Mouse (Mus musculus): ENCODE data around the gene Rbfox3. TPM values are rescaled to one million over a fixed set of nuclear protein-coding genes. Genes with fewer than 3 reads are reported as not detected.

Gene Rbfox3
- total RNA-seq, 2 experiments from 2014 or later = 0.10 TPM; not detected in 1

DNA sequence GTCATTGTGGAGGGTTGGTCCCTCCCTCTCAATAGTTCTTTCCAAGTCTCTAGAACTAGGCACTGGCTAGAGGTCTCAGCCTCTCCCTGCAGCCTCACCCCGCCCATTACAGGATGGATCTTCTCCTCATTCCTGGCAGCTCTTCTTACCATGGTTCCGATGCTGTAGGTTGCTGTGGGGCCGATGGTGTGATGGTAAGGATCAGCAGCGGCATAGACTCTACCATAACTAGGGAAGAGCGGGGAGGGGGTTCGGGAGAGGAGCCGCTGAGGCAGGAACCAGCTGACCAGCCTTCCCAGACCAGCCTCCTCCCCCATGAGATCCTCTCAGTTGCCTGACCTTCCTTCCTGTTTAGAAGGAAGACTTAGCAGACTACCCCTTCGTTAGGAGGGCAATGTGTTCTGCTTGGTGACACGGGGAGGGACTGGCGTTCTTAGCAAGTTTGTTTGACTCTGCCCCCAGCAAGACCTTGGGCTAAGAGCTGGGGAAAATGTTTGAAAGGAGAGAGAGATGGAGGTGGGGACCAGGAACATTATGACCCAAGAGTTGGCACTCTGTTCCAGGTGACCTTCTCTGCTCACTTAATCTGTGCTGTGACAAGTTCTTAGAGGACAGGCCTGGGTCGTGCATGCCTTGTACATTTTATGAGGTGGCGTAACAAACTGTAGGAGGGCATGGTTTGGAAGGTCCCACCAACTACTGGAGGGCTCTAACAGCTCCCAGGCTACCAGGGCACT, 417.2 kb downstream of the Rbfox3 start:
- no peak for DNase-seq

GRCm38 (mm10) chr11:118493458-118493857, 417.9 kb downstream of the Rbfox3 start:
- no peak for DNase-seq

DNA sequence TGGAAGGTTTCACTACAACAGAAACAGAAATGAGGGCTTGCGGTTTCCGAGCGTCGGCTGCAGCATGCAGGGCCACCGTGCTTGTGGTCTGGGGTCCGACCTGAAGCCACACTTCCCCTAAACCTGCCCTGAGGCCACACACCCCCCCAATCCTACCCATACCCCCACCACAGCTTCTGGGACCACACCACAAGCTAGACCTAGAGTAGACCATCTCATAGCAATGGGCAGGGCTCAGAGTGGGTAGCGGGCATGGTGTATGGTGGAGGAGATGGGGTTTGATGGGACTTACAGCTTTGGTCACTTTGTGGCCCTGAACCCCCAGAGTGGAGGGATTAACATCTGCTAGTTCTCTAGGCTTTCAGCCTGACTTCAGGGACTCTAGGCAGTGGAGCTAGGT, 420.2 kb downstream of the Rbfox3 start:
- DNase-seq = no peak

DNA sequence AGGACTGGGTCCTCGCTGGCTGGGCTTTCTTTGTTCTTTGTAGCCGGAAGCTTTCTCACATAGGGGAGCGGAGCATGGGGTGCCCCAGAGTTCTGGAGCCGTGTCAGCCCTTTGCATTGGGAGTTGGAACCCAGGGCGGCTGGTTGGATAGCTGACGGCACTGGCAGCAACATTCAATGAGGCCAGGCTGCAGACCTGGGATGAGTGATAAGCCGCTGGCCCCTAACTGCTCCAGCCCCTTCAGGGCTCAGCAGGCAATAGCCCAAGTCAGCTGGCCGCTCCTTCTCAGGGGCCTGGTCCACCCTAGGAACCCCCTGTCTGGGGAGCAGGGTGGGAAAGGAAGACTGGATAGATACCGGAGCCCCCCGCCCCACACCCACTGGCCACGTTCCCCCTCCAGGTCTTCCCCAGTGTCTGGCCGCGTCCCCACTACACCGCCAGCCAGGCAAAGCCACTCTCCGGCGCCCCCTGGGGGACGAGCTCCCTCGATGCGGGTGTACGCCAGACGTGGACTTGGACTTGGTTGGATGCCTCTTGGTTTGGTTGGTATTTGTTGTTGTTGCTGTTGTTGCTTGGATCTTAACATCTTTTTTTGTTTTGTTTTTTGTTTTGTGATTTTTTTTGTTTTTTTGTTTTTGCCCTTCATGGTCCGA, 420.7 kb downstream of the Rbfox3 start:
- DNase-seq = peak; percentile 74 to 93

DNA sequence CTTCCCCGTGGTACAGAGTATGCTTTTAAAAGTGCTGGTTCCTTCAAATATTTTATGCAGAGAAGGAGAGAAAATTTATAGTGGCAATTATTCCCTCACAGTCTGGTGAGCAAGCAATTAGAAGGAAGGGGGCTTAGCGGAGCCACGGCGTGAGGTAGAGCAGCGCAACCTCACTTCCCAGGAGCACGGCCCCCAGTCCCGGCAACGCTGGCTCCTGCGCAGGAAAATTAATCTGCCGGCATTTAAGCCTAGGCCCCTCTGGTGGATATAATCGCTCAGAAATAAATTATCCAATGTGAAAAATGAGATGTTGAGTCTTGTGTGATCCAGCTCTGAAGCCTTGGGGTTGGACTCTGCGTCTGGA, 422.5 kb downstream of the Rbfox3 start:
- no peak for DNase-seq

DNA sequence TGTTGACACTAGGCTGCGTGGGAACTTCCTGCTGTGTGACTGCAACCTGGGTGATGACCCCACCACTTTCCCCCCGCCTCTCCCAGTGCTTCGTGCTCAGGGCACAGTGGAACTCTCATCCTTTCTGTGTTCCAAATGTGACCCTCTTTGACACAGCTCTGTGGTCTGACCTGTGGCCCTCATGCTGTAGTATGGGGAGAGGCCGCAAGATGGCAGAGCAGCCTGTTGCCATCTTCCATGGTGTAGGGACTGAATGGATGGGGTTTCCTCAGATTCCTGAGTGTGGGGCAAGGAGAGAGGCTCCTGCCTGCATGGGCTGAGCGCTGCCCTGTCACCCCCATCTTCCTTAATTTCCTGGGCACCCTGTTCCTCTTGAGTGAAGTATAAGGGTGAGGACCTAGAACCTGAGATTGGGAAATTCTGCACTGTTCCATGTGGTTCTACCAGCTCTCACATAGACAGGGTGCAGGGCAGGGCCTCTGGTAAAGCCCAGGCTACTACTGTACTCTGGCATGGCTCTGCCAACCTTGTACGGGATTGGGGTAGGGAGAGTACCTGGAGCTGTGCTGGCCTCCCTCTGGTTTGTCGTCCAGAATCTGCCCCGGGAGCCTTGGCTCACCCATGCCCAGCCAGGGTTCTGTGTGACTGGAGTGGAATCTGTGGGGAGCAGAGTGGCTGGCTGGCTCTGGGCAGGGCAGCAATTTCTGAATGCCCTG, 423.0 kb downstream of the Rbfox3 start:
- no peak for DNase-seq

DNA sequence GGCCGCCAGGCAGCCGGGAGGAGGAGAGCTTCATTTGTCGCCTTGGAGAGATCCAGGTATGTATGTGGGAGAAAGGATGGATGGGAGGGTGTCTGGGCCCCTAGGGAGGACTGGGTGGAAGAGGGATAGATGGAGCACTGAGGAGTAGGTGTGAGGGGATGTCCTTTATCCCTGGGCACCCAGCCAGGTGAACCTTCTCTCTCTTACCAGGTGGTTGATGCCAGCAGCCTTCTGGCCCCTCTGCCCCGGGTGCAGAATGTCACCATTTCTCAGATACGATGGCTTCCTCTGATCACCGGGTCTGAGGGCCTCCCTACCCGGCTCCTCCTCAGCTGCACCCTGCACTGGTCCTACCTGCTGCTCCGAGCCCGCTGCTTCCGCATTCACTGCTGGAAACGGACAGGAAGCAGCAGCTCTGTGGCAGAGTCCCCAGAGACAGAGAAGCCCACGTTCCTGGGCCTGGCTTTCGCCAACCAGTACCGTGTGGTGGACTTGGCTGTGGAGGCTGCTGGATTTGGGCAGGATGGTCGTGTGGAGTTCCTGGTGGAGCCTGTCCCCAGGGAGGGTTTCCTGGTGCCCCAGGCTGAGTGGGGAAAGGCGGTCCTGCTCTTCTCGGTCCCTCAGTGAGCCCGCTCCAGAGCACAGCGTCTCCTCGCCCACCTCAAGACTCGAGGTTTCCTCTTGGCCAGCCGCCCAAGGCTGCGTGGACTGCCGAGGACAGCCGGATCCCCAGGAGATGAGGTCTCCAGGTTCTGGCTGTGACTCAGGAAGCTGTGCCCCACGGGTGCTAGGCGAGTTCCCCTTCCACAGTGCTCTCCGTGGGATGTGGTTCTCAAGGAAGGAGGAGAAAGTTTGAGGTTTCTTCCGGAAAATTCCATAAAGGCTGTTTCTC, 424.3 kb downstream of the Rbfox3 start:
- DNase-seq = no peak

DNA sequence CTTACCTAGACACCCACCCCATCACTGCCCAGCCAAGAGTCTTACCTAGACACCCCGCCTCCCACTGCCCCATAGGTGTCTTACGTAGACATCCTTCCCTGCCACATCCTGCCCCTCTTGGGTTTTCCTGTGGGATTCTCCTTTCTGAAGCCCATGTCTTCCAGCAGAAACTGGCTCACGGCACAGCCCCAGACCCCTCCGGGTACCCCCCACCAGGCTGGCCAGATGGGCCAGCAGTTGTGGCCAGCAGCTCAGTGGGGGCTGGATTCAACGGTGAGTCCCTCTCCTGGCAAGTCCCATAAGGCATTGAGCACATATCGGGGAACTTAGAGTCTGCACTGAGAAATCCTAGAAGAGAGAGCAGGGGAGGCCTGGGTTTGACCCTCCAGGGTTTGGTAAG, 425.1 kb downstream of the Rbfox3 start:
- DNase-seq = no peak

DNA sequence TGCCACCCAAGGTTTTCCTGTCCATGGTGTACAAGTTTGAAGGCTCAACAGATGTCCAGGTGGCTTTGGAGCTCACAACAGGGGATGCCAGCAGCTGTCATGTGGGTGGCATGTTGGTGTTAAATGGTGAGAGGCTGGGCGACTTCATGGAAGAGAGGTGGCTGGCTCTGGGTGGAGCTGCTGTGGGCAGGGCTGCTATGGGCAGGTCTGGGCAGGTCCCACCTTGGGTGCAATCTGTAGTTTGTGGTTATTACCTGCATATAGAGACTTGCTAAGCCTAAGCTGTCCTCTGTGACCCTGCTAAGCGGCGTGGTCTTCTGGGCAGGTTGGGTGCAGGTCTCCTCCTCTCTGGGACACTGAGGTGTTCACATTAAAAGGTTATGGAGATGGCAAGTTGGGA, 425.6 kb downstream of the Rbfox3 start:
- DNase-seq = no peak

DNA sequence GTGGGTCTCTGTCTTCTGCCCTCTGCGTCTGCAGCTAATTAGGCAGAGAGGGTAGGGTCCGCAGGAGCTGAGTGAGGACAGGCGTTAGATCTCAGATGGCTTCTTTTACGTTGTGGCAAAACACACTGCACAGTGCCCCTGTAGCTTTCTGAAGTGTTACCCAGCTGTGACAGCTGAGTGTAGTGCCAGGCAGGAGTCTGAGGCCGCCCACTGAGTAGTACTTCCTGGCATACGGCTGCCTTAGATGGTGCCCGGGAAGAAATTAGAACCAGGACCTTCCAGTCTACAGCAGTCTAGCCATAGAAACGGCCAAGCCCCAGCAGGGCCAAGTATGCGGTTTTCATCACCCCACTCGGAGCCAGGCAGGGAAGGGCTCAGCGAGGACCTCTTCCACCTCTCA, 426.1 kb downstream of the Rbfox3 start:
- no peak for DNase-seq

GRCm38 (mm10) chr11:118484169-118484568, 427.2 kb downstream of the Rbfox3 start:
- DNase-seq = no peak

DNA sequence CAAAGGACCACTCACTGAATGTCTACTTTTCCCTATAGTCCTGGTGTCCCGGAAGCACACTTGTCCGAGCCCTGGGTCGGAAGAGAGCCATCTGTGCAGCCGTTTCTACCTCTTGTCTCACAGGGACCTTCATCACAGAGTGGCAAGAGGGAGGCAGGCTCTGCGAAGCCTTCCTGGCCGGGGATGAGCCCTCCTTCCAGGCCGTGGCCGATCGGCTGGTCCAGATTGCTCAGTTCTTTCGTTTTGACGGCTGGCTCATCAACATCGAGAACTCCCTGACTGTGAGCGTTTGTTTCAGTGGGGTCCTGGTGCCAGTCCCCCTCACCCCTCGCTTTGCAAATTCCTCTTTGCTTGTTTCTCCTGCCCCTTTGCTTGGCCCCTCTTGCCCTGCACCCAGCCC, 429.6 kb downstream of the Rbfox3 start:
- DNase-seq = no peak

- no peak for DNase-seq
These were observed 430.2 kb downstream of the Rbfox3 start for GRCm38 (mm10) chr11:118481231-118481630.

DNA sequence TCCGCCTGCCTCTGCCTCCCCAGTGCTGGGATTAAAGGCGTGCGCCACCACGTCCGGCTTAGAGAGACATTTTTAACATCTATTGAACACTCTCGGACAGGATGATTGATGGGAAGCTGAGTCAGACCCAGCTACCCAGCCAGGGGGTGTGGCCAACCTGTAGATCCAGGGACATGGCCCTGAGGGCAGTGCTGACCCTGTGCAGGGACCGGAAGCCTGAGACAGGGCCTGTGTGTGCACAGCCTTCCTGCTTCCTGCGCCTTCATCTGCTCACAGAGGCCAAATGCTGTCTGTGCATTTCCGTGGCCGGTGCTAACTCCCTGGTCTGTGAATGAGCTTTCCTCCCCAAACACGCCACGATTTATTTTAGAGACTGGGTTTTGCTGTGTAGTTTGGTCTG, 431.6 kb downstream of the Rbfox3 start:
- DNase-seq = peak in 1 of 2 experiments; percentile 61

DNA sequence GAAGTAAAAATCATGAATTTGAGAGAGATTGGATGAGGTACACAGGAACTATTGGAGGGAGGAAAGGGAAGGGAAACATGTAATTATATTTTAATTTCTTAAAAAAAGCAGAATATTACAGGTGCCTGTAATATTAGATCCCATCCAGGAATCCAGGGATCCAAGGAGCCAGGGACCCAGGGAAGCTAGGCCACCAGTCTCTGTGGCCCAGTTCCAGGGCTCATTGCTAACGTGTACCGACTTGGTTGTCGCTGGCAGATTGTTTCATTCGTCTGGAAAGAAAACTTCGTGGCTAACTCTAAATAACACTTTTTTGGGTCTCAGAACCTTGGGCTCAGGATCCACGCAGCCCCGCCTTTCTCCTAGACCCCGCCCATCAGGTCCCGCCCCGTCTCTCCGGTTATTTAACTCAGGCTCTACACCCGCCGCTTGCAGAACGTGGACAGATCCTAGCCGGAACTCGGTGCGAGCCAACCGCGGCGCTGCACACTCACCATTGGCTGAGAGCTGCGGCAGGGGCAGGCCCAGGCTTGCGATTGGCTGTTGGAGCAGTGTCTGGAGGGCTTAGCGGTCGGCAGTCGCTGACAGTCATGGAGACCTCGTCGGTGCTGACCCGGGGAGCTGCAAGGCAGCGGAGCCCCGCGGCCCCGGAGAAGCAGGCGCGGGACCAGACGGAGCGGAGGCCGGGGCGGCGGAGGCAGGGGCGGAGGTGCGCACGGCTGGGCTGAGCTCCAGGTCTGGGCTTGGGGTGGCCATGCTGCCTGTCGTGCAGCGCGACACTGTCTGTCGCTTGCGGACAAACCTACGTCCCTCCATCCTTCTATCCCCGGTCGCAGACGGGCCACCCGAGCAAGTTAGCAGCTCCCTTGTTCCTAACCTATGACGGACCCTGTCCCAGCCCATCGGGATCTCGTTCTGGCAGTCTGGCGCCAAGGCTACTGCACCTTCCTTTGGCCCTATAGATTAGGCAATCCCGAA, 434.7 kb downstream of the Rbfox3 start, which contains the start of gene Engase:
Gene Engase, plus strand, starts transcription at position 434 of the 978 bp plus-strand sequence.
- peak; percentile 97 to 99 for DNase-seq

DNA sequence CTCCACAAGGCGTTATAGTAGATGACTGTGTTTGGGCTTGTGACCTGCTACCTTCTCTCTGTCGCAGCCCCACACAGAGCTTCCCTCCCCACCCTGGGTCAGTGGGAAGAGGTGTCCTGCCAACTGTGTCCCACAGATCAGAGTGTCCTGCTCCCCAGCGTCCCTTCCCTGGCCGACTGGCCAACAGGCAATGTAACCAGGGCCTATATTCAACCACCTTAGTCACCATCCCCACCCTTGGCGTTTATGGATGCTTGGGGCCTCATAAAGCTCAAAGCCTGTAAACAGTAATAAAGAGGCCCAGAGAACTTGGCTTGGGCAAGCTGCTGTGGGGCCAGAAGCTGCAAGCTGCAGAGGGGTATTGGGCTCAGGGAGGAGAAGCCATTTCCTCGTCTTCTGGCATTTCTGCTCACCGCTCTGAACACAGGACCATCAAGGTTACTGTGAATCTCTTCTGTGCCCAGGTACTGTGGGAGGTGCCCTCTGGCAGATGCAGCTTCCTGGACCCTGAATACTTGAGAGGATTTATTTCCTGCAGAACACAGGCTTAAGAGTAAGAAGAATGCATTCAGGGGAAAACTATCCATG, 435.8 kb downstream of the Rbfox3 start:
- DNase-seq = no peak

DNA sequence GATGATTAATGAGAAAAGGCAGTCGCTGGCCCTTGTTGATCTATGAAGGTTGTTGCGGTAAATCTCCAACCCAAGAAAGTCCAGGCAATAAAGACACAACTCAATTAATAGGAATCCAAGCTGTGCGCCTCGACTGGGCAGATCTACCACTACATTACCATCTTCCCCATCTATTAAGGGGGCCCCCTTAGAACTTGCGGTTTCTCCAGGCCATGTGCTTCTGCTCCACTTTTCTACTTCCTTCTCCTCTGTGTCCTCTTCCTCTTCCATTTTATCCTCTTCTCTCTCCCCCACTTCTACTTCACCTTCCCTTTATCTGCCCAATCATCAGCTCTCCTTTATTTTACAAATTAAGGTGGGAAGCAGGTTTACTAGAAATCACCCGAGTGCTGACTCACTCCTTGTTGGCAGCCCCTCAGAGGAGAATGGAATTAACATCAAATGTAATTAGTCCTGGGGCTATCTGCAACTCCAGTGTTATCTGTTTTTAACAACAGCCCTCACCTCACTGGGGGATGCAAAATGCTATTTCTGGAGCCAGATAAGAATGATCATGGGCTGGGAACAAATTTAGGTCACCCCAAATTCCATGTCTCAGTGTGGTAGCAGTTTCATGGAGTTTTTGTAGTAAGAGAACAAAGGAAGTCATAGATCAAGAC, 437.4 kb downstream of the Rbfox3 start:
- DNase-seq = no peak

DNA sequence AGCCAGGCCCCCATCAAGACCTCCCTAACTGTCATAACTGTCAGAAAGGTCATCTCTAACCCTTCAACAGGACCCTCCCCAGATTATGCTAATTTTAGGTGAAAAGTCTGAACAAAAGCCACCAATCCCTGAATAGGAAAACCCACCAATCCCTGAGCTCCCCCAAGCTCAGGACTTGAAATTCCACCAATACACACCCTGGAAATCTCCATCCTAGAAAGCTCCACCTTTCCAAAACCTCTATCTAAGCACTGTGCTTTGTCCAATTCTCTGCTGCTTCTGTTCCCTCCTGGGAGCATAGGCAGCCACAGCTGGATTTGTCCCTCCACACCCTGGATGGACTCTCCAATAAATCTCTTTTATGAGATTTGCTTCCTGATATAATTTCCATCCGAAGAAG, 438.2 kb downstream of the Rbfox3 start:
- no peak for DNase-seq

DNA sequence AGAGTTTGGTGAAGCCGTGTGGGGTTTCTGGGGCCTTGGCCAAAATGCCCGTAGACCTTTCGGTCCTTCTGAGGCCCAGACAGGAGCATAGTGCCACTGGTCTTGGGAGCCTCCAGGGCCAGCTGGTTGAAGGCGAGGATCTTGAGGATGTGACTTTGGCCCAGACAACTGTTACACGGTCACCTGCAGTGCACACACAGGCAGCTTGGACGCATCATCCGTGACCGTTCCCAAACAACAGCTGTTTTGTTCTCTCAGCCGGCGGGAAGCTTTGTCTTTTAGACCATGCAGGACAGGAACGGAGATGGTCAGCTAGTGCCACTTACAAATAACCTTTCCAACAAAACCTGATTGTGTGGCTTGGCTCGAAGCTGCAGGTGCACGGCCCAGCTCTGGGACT, 439.7 kb downstream of the Rbfox3 start:
- no peak for DNase-seq

Data from heart, adult 18-20 months (tissue).